Mouse (Mus musculus) heart, embryonic 11.5 days (tissue): ENCODE results near the gene AU022252. TPM values are rescaled to one million over a fixed set of nuclear protein-coding genes. Genes with fewer than 3 reads are reported as not detected.

Experiments
- ATAC-seq: fragments of 200-750 bp; cut with Nextera tagmentation; replicated peaks from 2 replicates; pipeline ENCODE4 v1.8.0; 2017; ENCODE audit warnings: moderate library complexity; ENCODE audit not compliant: insufficient number of reproducible peaks, low FRiP score, low TSS enrichment
- H3K27ac ChIP-seq: fragments of 300-500 bp; sonication (generic); 2 replicates; pipeline ENCODE4 v1.5.1; 2014; ENCODE audit warnings: mild to moderate bottlenecking, low read depth, low read length
- H3K27me3 ChIP-seq: fragments of 300-500 bp; sonication (generic); 2 replicates; pipeline ENCODE4 v1.6.1; 2014; ENCODE audit warnings: mild to moderate bottlenecking, low read length, mixed read lengths; ENCODE audit not compliant: control insufficient read depth, insufficient read depth
- H3K36me3 ChIP-seq: fragments of 300-500 bp; sonication (generic); 2 replicates; pipeline ENCODE4 v1.6.1; 2014; ENCODE audit warnings: mild to moderate bottlenecking, low read length, moderate library complexity, mixed read lengths; ENCODE audit not compliant: control insufficient read depth, insufficient read depth
- H3K4me1 ChIP-seq: fragments of 300-500 bp; sonication (generic); 2 replicates; pipeline ENCODE4 v1.6.1; 2014; ENCODE audit warnings: low read length; ENCODE audit not compliant: control insufficient read depth, insufficient read depth
- H3K4me2 ChIP-seq: fragments of 300-500 bp; sonication (generic); 2 replicates; pipeline ENCODE4 v1.6.1; 2014; ENCODE audit warnings: mild to moderate bottlenecking, moderate library complexity
- H3K4me3 ChIP-seq: fragments of 300-500 bp; sonication (generic); 2 replicates; pipeline ENCODE4 v1.5.1; 2014; ENCODE audit warnings: low read depth, low read length
- H3K9ac ChIP-seq: fragments of 300-500 bp; sonication (generic); 2 replicates; pipeline ENCODE4 v1.6.1; 2014; ENCODE audit warnings: mild to moderate bottlenecking, low read depth, low read length, moderate library complexity
- H3K9me3 ChIP-seq: fragments of 300-500 bp; sonication (generic); replicated peaks from 2 replicates; pipeline ENCODE4 v1.6.1; 2016; ENCODE audit warnings: low read length; ENCODE audit not compliant: control insufficient read depth
- WGBS: fragments of 180-500 bp; shearing (Covaris S2); extraction: QIAGEN DNeasy Blood & Tissue Kit; methylation state at CpG from one replicate; pipeline ENCODE4 v1.1.7; 2014; ENCODE audit not compliant: insufficient replicate concordance; 5-methylcytosine and 5-hydroxymethylcytosine counted together
- polyA plus RNA-seq: library from polyadenylated mRNA; unstranded; fragments of >200 nt; fragmentation: Nextera tagmentation; extraction: Ambion mirVana; gene quantifications from 2 replicates; pipeline ENCODE4 v1.2.1, GENCODE M21; 2014

The AU022252 gene
- polyA plus RNA-seq, 1 experiment from 2014 or later = 34.7 TPM

- no peak for ATAC-seq
- Histone ChIP-seq H3K27ac (no peak overlapping the region), H3K9ac (no peak overlapping the region), H3K27me3 (peaks cover 2% of the 10 kb centered on the region; the same call in 1 of the 2 replicates), H3K9me3 (no peaks in the 10 kb centered on the region), H3K36me3 (no peaks in the 10 kb centered on the region), H3K4me3 (no peak overlapping the region), H3K4me2 (no peak overlapping the region), H3K4me1 (no peaks in the 10 kb centered on the region)
- 31% methylated on average over 2 of the region's 2 CpGs for WGBS
These were observed 75.3 kb downstream of the AU022252 start for GRCm38 (mm10) chr4:119157186-119157585.

Other genes with a start within 250 kb of the AU022252 start
- 426 and 446 TPM in 2 replicates for gene Slc2a1, start 124.0 kb downstream of the AU022252 start, polyA plus RNA-seq
- 10.9 and 13.7 TPM in 2 replicates for gene Zfp691, start 58.5 kb downstream of the AU022252 start, polyA plus RNA-seq
- gene Ermap, start 42.7 kb downstream of the AU022252 start, polyA plus RNA-seq = 34.7 and 58.1 TPM in 2 replicates
- gene Svbp, start 37.4 kb downstream of the AU022252 start, polyA plus RNA-seq = 138 and 143 TPM in 2 replicates
- gene Tmem269, start 14.5 kb downstream of the AU022252 start, polyA plus RNA-seq = not detected in 2 replicates
- gene P3h1, start 203 bp upstream of the AU022252 start, polyA plus RNA-seq = 32.1 and 33.9 TPM in 2 replicates
- not detected in 2 replicates for gene Cldn19, start 22.7 kb upstream of the AU022252 start, polyA plus RNA-seq
- 769 and 780 TPM in 2 replicates for gene Ybx1, start 61.9 kb upstream of the AU022252 start, polyA plus RNA-seq
- gene Ppih, start 87.8 kb upstream of the AU022252 start, polyA plus RNA-seq = 69.3 and 70.9 TPM in 2 replicates
- 3.9 and 4.0 TPM in 2 replicates for gene Ccdc30, start 182.8 kb upstream of the AU022252 start, polyA plus RNA-seq
- 26.6 and 27.1 TPM in 2 replicates for gene Ppcs, start 189.7 kb upstream of the AU022252 start, polyA plus RNA-seq
- gene Zmynd12, start 190.1 kb upstream of the AU022252 start, polyA plus RNA-seq = not detected in 2 replicates